Mouse (Mus musculus): ENCODE measurements around the gene Atp5mpl.

Atp5mpl gene

DNA sequence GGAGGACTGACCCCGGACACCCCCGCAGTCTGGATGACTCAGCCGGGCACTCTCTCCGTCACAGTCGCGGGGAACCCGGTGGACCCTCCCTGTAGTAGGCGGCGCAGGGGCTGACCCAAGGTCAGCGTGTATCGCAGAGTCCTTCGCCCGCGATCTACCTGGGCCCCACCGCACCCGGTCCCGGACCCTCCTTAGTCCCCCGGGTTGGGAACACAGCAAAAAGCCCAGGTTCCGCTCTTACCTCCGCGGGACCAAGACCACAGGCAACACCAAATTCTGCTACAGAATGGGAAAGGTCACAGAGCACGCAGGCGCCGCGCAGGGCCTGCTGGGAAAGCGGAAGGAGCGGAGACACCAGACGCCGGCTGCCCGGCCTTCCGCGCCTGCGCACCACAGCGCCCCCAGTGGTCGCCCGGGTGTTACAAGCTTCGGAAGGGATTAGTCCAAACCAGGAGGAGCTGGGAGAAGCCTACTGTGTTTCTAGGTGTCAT is at the start of gene Atp5mpl:
TSS of gene Atp5mpl (minus strand) at position 295 of the 491 bp plus-strand sequence.
- peak; percentile 98 for DNase-seq

DNA sequence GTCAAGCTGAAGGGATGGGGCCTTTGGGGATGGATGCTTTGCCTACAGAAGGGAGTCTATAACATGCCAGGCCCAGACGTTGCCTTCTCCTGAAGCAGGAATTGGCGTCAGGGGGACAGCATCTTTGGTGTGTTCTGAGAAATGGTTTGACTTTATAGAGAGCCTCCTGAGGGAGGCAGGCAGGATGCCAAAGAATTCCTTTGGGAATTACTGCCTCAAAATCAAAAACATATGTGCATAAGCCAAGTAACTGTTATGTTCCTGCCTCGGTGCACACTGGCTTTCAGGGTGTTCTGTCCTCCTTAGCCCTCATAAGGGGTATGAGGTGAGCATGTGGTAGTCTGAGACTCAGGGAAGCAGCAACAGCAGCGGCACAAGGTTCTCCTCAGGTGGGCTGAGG is 49.6 kb upstream of the Atp5mpl start:
- DNase-seq, result no peak

GRCm38 (mm10) chr12:112013271-112013801 is 46.6 kb upstream of the Atp5mpl start:
- DNase-seq, result no peak

DNA sequence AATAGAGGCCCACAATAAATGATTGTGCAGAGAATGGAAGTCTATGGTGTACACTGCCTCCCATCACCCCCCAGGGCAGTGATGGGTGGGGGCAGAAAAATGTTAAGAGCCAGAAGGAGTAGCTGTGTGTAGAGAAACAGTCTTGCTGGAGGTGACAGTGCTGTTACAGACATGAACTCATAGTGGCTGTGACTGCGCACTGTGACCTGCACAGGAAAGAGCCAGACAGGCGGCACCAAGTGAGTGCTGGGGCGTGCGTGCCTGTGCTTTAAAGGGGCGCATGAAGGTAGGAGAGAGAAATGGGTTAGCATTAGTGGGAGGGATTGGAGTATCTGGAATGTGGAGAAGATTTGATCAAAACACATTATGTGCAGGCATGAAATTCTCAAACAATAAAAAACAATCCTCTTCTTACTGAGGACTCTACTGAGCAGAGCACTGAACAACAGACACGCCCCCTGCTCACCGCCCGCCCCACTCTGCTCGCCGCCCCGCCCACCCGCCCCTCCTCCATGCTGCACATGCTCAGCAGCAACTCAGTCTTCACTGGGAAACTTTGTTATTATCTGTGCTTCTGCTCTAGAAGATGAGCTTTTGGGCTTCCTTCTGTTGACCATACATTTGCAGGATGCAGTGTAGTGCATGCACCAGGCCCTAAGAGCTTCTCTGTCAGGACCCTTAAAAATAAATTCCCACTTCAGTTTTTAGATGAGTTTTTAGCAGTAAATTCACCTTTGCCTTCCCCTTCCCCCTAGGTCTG is 45.9 kb upstream of the Atp5mpl start:
- no peak for DNase-seq

GRCm38 (mm10) chr12:112001223-112001622 is 34.4 kb upstream of the Atp5mpl start:
- DNase-seq, result peak; percentile 70

DNA sequence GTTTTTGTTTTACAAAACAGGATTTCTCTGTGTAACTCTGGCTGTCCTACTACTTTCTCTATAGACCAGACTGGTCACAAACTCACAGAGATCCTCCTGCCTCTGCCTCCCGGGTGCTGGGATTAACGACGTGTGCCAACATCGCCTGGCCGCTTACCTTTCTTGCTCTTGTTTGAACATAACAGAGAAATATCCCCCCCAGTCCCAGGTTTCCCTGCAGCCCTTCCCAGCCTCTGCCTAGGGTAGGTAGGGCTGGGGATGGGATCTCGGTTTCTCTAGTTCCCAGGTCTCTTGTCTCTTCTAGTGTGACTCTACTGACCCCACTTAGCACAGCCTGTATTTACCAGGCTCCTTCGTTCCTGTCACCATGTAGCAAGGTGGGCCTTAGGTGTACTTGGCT is 33.0 kb upstream of the Atp5mpl start:
- DNase-seq, result no peak

DNA sequence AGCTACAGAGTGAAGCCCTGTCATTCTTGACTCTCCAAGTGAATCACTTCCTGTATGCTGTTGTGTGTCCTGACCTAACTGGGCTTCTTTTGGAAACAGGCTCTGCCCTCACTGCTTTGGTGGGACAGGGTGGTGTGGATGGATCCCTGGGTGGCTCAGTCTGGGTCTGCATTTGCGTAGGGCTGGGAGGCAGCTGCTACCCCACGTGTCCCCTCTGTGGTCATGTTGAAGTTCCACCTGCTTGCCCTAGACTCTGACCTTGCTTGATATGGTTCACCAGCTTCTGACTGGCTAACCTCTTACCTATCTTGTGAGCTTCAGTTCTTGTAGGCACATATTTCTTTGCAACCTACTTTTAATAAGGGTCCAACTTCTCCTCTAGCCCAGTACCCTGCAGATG is 28.4 kb upstream of the Atp5mpl start:
- DNase-seq, result no peak

GRCm38 (mm10) chr12:111992626-111993025 is 25.8 kb upstream of the Atp5mpl start:
- no peak for DNase-seq

DNA sequence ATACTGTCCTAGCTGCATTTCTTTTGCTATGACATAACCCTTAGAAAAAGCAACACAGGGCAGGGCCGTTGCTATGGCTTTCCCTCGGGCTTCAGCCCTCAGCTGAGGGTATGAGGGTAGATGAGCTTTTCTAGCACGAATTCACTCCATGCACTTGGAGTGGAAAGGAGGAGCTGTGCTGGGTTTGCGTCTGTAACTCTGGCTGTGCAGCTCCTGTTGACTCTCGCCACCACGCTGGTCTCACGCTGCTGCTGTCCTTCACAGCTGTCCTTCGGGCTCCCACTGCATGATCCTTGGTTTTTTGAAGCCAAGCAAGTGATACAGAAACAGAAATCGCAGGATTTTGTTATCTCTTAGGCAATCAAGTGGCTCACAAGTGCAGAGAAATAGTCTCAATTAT is 20.0 kb upstream of the Atp5mpl start:
- no peak for DNase-seq

GRCm38 (mm10) chr12:111983165-111983564 is 16.4 kb upstream of the Atp5mpl start:
- DNase-seq, result no peak

DNA sequence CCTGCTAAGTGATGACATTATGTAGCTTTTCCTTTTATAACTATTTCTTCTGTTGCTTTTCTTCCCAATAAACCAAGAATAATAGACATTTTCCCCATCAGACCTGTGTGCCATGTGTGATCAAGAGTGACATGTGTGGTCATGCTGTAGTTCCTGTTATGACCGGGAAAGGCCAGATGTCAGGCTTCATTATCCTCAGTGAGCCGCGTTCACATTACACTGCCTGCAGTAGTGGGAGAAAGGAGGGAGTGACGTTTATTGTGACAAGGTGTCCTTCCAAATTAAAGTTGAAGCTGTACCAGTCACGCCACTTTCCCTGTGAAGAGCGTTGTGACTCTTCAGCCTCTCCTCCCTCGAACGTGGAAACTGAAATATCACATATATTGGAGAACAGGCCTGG is 15.1 kb upstream of the Atp5mpl start:
- no peak for DNase-seq

DNA sequence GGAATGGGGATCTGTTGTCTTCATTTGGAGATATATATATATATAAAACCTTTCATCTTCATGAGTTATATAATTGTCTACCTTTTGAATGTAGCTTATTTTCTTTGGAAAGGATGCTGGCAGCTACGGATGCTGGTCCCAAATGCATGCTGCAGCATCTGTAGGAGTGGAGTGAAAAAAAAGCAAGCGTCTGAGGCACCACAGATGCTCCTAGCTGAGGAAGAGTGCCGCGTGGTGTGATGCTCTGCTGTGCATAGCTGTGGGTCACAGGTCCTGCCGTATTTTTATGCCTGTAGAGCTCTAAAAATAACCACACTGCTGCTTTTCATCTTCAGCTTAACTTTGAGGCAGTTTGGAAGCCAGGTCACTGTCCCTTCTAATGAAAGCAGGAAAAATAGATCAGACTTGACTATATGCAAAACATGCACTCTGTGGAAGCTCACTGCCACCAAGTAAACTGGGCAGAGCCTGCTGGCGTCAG is 14.2 kb upstream of the Atp5mpl start, which contains the start of gene Rd3l:
TSS of gene Rd3l (minus strand) at position 431 of the 481 bp plus-strand sequence.
- DNase-seq, result no peak

DNA sequence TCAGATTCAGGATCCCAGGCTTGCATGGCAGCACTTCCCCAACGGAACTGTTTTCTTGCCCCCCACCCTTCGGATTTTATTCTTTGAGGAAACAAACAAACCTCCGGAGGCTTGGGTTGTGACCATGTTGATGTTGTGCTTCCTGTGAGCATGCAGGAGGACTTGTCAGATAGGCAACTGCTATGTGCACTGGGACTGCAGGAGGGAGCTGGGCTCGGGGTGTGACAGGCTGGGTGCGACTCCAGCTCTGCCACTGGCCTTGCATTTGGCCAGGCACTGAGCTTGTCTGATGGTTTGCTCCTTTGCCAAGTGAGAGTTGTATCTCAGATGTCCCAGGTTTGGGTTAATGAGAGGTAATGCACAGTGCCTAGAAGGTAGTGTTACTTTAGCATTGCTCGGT is 11.5 kb upstream of the Atp5mpl start:
- no peak for DNase-seq

GRCm38 (mm10) chr12:111977138-111977537 is 10.4 kb upstream of the Atp5mpl start:
- no peak for DNase-seq

DNA sequence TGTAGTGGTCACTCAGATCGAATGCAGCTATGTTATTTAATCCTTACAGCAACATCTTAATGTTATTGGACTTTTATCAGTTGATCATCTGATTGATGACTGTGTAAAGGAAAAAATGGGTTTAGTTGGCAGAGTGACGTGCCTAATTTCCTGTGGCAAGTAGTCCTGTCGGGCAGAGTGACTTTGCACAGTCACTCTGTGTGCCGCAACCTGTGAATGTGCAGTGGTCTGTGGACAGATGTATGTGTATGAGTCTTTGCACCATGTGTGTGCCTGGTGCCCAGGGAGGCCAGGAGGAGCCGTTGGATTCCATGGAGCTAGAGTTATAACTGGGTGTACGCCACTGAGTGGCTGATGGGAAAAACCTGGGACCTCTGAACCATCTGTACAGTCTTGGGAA is 7.8 kb upstream of the Atp5mpl start:
- DNase-seq, result no peak

GRCm38 (mm10) chr12:111972504-111972903 is 5.7 kb upstream of the Atp5mpl start:
- no peak for DNase-seq

DNA sequence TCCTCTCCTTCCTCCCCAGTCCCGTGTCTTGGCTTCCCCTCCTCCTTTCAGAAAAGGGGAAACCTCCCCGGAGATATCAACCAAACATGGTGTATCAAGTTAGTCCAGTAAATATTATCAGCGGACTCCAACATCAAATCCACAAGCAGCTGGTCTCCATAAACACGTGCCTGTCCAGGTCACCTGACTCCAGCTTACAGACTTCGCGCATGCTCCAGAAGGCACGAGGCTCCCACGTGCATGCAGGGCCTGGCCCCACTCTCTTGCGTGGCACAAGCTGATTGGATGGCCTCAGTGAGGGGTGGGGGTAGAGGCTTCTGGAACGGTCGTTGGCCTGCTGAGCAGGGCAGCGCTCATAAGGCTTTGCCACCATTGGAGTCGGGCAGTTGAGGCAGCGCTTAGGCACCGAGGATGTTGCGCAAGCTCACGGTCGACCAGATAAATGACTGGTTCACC is 4.5 kb upstream of the Atp5mpl start, which contains the start of gene Tdrd9:
TSS of gene Tdrd9 (plus strand) at position 329 of the 456 bp plus-strand sequence.
- no peak for DNase-seq

- no peak for DNase-seq
Observed at GRCm38 (mm10) chr12:111970085-111970484, 3.3 kb upstream of the Atp5mpl start.

DNA sequence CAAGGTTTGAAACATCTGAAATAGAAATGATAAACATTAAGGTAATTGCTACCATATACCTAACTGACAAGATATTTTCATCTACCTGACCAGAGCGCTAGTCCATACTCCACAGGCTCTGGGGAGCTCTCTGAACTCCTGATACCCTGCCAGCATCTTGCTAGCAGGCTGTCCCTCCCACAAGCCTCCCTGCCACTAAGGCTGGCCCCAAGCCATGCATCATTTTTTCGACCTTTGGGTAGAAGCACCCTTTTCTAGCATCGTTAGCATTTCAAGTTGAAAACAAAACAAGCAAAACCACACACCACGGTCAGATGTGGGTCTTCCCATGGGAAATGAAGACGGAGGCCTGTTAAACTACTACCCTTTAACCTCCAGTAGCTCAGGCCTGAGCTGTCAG is 3.4 kb downstream of the Atp5mpl start:
- DNase-seq, result no peak

DNA sequence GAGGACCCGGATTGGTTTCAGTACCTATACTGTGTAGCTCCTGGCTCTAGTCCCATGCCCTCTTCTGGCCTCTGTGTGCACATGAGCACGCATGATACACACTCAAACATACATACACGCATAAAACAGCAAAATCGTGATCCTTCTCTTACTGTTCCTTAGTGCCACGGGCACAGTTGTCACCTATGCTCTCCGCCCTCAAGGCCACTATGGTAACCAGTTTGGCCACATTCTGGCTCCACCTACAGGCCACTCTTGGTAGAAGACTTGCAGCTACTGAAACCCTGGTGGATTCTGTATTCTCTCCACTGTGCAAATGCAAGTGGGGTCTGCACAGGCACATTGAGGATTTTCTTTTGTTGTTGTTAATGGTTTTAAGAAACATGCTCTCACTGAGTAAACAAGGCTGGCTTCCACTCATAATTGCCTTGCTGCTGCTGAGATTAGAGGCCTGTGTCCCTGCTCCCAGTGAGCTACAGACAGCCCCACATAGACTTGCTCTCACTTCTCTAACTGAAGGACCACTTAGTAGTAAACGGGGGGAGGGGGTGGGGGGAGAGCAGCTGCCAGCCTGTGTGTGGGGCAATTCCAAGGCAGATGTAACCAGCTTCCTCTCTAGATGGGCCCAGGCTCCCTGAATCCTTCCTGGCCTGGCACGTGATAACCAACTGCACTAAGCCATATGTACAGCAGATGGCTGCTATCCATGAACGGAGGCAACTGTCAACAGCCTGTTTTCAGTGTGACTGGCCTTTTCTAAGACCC is 8.5 kb downstream of the Atp5mpl start:
- peak; percentile 77 for DNase-seq

DNA sequence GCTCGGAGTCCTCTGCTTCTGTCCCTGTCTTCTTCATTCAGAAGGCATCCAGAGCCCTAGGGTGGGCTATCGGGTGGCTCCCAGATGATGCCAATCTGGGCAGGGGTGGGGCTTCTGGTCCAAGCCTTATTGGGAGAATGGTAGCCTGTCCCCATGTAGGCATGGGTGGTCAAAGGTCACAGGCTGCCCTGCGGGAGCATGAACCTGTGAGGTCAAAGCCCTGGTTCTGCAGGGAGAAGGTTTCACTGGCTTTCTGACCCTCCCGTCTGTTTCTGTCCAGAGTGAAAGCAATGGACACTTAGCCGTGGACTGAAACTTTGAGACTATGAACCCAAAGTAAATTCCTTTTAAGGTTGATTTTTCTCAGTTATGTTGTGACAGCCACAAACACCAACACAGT is 10.6 kb downstream of the Atp5mpl start:
- DNase-seq, result no peak

GRCm38 (mm10) chr12:111951701-111952100 is 15.1 kb downstream of the Atp5mpl start:
- DNase-seq, result no peak

GRCm38 (mm10) chr12:111950486-111950885 is 16.3 kb downstream of the Atp5mpl start:
- DNase-seq, result no peak

Measured in cerebellum, adult 8-10 months (tissue).